Mouse (Mus musculus): ENCODE data around the gene Kcnj12. TPM values are rescaled to one million over a fixed set of nuclear protein-coding genes. Genes with fewer than 3 reads are reported as not detected.

Kcnj12 gene
- polyA plus RNA-seq, 1 experiment from 2014 or later, result 1.1 TPM

- WGBS, result 68% methylated on average over 8 of the region's 8 CpGs
- ATAC-seq, result no peak
These were observed 90.1 kb downstream of the Kcnj12 start for GRCm38 (mm10) chr11:61112323-61112995.

DNA sequence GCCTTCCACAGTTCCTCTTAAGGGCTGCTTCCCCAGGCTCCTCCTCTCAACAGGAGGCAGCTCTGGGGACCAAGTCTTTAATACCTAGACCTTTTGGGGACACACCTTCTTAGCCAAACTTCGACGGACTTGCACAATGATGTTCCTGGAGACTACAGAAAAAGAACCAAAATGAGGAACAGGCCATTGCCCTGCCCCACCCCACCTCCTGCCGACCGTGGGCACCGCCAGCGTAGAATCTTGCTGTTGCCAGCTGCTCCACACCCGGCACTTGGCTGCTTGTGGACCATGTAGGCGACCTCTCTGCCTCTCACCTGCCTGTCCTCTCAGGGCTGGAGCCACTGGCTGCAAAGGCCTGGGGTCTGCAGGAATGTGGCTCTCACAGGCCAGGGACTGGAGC, 93.9 kb downstream of the Kcnj12 start:
- ATAC-seq, result no peak
- Histone ChIP-seq H3K9ac (ENCODE audit: low read depth, low read length) (no peak overlapping the region), H3K36me3 (ENCODE audit: control insufficient read depth, insufficient read depth, low read length) (no peaks in the 10 kb centered on the region), H3K9me3 (ENCODE audit: control insufficient read depth, low read length) (no peaks in the 10 kb centered on the region), H3K4me2 (ENCODE audit: low read depth, low read length) (no peak overlapping the region), H3K4me1 (ENCODE audit: control insufficient read depth, insufficient read depth, low read length) (no peaks in the 10 kb centered on the region), H3K27ac (ENCODE audit: low read length) (no peak overlapping the region), H3K27me3 (replicated peaks; ENCODE audit: control insufficient read depth, insufficient read depth, low read length) (no peaks in the 10 kb centered on the region), H3K4me3 (ENCODE audit: low read length) (no peak overlapping the region)
- 57% methylated on average over 8 of the region's 8 CpGs for WGBS

More at GRCm38 (mm10) chr11:61112323-61112995, 90.1 kb downstream of the Kcnj12 start:
- Histone ChIP-seq H3K36me3 (ENCODE audit: control insufficient read depth, insufficient read depth, low read length) (no peaks in the 10 kb centered on the region), H3K9ac (ENCODE audit: low read depth, low read length) (no peak overlapping the region), H3K27me3 (replicated peaks; ENCODE audit: control insufficient read depth, insufficient read depth, low read length) (no peaks in the 10 kb centered on the region), H3K4me1 (ENCODE audit: control insufficient read depth, insufficient read depth, low read length) (no peaks in the 10 kb centered on the region), H3K9me3 (ENCODE audit: control insufficient read depth, low read length) (no peaks in the 10 kb centered on the region), H3K4me2 (ENCODE audit: low read depth, low read length) (no peak overlapping the region), H3K27ac (ENCODE audit: low read length) (no peak overlapping the region), H3K4me3 (ENCODE audit: low read length) (no peak overlapping the region)

GRCm38 (mm10) chr11:61119996-61120583, 97.7 kb downstream of the Kcnj12 start:
- Histone ChIP-seq H3K4me2 (ENCODE audit: low read depth, low read length) (no peak overlapping the region), H3K4me1 (ENCODE audit: control insufficient read depth, insufficient read depth, low read length) (no peaks in the 10 kb centered on the region), H3K9me3 (ENCODE audit: control insufficient read depth, low read length) (no peaks in the 10 kb centered on the region), H3K27me3 (replicated peaks; ENCODE audit: control insufficient read depth, insufficient read depth, low read length) (no peaks in the 10 kb centered on the region), H3K27ac (ENCODE audit: low read length) (no peak overlapping the region), H3K36me3 (ENCODE audit: control insufficient read depth, insufficient read depth, low read length) (no peaks in the 10 kb centered on the region), H3K9ac (ENCODE audit: low read depth, low read length) (no peak overlapping the region), H3K4me3 (ENCODE audit: low read length) (no peak overlapping the region)
- ATAC-seq, result no peak
- WGBS, result 82% methylated on average over 3 of the region's 3 CpGs

Other genes with a start within 250 kb of the Kcnj12 start
- 9.2 and 10.4 TPM in 2 replicates for gene Top3a, start 245.2 kb upstream of the Kcnj12 start, polyA plus RNA-seq (2015; fragmentation: Nextera tagmentation; extraction: Ambion mirVana)
- 5.9 and 7.5 TPM in 2 replicates for gene Smcr8, start 245.0 kb upstream of the Kcnj12 start, polyA plus RNA-seq (2015; fragmentation: Nextera tagmentation; extraction: Ambion mirVana)
- 112 and 126 TPM in 2 replicates for gene Shmt1, start 210.8 kb upstream of the Kcnj12 start, polyA plus RNA-seq (2015; fragmentation: Nextera tagmentation; extraction: Ambion mirVana)
- gene Dhrs7b, start 191.9 kb upstream of the Kcnj12 start, polyA plus RNA-seq (2015; fragmentation: Nextera tagmentation; extraction: Ambion mirVana), result 70.8 and 71.3 TPM in 2 replicates
- gene Tmem11, start 143.3 kb upstream of the Kcnj12 start, polyA plus RNA-seq (2015; fragmentation: Nextera tagmentation; extraction: Ambion mirVana), result 67.4 and 74.7 TPM in 2 replicates
- gene Natd1, start 107.8 kb upstream of the Kcnj12 start, polyA plus RNA-seq (2015; fragmentation: Nextera tagmentation; extraction: Ambion mirVana), result 10.8 and 13.0 TPM in 2 replicates
- 172 and 174 TPM in 2 replicates for gene Map2k3, start 90.5 kb upstream of the Kcnj12 start, polyA plus RNA-seq (2015; fragmentation: Nextera tagmentation; extraction: Ambion mirVana)
- gene Tnfrsf13b, start 104.2 kb downstream of the Kcnj12 start, polyA plus RNA-seq (2015; fragmentation: Nextera tagmentation; extraction: Ambion mirVana), result 1.8 and 2.5 TPM in 2 replicates
- gene Usp22, start 152.5 kb downstream of the Kcnj12 start, polyA plus RNA-seq (2015; fragmentation: Nextera tagmentation; extraction: Ambion mirVana), result 72.5 and 80.2 TPM in 2 replicates
- gene Aldh3a1, start 185.0 kb downstream of the Kcnj12 start, polyA plus RNA-seq (2015; fragmentation: Nextera tagmentation; extraction: Ambion mirVana), result 0.07 and 0.12 TPM in 2 replicates
- 63.7 and 66.0 TPM in 2 replicates for gene Aldh3a2, start 244.9 kb downstream of the Kcnj12 start, polyA plus RNA-seq (2015; fragmentation: Nextera tagmentation; extraction: Ambion mirVana)

Data from intestine, embryonic 16.5 days (tissue).